Mouse (Mus musculus) monocyte, adult 2 months (primary cell): ENCODE measurements at regions not wholly inside any gene's neighbourhood (a gene's known extent, or its start where the extent isn't known, plus 50 kb on each side); places are given as distances from the start of the nearest gene placed in this dataset.

Source experiments
- DNase-seq, 2 experiments: peaks; one replicate each; pipeline ENCODE4 v3.0.0; 2022; ENCODE audit warnings: low spot score in 2 of 2, low read depth in 1 of 2

GRCm38 (mm10) chr6:148543047-148543446, 98.9 kb upstream of the Tmtc1 start:
- DNase-seq: no peak

GRCm38 (mm10) chr6:148541981-148542380, 97.8 kb upstream of the Tmtc1 start:
- no peak for DNase-seq

DNA sequence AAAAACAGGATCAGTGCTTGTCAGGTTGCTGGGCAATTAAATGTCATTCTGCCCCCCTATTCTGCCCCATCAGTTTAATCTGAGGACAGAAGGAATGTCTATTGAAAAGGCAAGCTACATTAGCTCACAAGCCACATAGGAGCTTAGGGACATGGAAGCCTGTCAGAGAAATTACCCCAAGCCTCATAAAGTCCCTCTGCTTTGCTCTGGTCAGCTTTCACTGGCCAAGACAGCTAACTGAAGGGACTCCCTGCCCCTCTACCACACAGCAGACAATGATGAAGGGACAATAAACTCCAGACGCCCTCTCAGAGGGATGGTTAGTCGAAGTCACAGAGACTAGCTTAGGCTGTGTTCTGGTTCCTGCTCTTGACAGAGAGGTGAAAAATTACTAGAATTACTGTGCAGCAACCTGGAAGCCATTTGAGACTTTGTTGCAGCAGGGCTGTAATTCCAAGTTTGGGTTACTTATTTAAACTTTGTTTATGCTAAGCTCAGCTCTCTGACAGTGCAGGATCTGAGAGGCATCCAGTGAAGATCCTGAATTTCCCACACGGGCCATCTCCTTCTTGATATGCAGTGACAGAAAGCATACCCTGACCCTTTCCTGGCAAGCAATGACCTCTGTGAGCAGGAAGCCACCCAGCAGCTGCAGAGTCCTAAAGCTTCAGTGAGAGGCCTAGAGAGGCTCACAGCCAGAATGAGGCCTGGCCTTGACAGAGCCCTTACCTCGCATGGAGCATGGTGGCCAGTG, 95.2 kb upstream of the Tmtc1 start:
- DNase-seq: no peak

- DNase-seq: peak in 1 of 2 experiments; percentile 4
Observed at GRCm38 (mm10) chr6:148534364-148534763, 90.2 kb upstream of the Tmtc1 start.

DNA sequence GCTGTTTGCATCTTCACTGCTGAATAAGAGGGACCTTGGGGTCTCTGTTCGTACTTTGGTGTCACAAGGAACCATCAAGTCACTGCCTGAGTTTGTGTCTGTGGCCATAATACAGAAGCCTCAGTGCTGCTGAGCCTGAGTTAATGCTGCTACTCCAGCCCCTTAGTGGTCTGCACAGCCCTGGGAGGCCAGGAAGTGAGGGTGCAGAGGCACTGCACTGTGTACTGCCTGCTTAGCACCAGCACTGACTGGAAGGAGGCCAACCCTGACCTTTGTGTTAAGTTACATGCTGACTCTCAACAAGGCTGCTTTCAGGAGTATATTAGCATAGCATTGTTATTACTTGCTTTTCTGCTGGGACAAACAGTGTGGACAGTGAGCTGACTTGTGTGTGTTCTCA, 86.9 kb upstream of the Tmtc1 start:
- no peak for DNase-seq

GRCm38 (mm10) chr6:148528611-148529010, 84.4 kb upstream of the Tmtc1 start:
- no peak for DNase-seq

GRCm38 (mm10) chr6:148522893-148523292, 78.7 kb upstream of the Tmtc1 start:
- DNase-seq: no peak

- no peak for DNase-seq
Observed at GRCm38 (mm10) chr6:148517536-148518245, 73.5 kb upstream of the Tmtc1 start.

GRCm38 (mm10) chr6:148516654-148517053, 72.5 kb upstream of the Tmtc1 start:
- no peak for DNase-seq

DNA sequence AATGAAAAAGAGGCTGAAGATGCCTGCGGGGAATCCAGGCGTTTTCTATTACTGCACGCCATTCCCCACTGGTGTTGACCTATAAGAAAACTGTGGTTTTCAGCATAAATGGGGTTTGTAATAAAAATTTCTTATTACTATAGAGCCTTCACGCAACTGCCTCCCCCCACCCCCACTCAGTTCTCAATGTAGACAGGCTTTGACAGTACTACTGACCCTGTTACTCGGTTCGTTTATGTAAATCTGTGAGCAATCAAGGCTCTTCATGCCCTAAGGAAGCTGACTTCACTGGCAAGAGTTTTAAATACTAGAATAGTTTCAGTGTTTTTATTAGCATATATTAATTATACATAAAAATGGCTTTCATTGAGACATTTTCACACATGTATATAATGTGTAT, 70.9 kb upstream of the Tmtc1 start:
- no peak for DNase-seq

- DNase-seq: no peak
Observed at GRCm38 (mm10) chr6:148514645-148515044, 70.5 kb upstream of the Tmtc1 start.

DNA sequence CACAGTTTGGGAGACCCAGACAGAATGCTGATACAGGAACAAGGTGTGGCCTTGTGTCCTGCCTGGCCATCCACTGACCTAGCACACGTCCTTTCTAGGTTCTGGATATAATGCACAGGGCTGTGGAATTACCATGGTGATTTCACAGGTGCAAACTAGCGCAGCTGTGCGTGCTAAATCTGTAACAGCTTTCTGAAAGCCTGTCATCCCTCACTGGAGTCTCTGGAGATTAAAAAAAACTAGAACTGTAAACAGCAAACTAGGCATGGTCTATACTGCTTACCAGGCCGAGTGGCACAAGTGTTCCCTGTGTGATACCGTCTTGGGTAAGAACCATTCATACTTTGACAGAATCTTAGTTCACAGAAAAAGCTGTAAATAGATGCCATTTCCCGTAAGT, 69.9 kb upstream of the Tmtc1 start:
- DNase-seq: no peak

GRCm38 (mm10) chr6:148513134-148513533, 68.9 kb upstream of the Tmtc1 start:
- no peak for DNase-seq

DNA sequence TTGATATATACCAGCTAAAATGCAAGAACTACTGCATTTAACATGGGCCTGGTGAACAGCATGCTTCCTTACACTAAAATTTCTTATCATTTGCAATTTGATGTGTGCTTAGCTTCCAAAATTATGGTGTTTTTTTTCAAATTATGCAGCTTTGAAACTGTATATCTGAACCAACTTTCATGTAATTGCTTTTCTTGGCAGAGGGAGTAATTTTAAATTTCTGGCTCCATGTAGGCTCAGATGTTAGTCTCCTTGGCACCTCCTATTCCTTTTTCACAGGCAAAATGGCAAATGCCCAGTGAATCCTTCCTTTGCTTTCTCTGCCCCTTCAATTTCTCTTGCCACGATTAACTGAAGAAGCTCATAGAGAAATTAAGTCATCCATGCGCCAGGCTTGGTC, 61.1 kb upstream of the Tmtc1 start:
- no peak for DNase-seq

- no peak for DNase-seq
Observed at GRCm38 (mm10) chr6:148500251-148501179, 56.3 kb upstream of the Tmtc1 start.
